Mouse (Mus musculus) adrenal gland, adult 2 months (tissue): ENCODE data around the gene Dhrs7c. TPM values are rescaled to one million over a fixed set of nuclear protein-coding genes. Genes with fewer than 3 reads are reported as not detected.

ENCODE experiments used
- DNase-seq: peaks from one replicate; pipeline ENCODE4 v3.0.0; 2021
- polyA plus RNA-seq: library from polyadenylated mRNA; depleted of rRNA; stranded (reverse); fragments of >200 nt; gene quantifications from 2 replicates; pipeline ENCODE4 v1.2.3, GENCODE M21; 2012; rRNA removed
- total RNA-seq, 2 experiments: library from RNA; stranded (reverse); gene quantifications; 2 replicates each; pipeline ENCODE4 v1.2.3; 2021

The Dhrs7c gene
- total and polyA plus RNA-seq, 3 experiments = not detected

- no peak for DNase-seq
These were observed 47.2 kb downstream of the Dhrs7c start for GRCm38 (mm10) chr11:67845193-67845592.

GRCm38 (mm10) chr11:67851770-67852169 is 53.8 kb downstream of the Dhrs7c start:
- no peak for DNase-seq

GRCm38 (mm10) chr11:67853996-67854395 is 56.0 kb downstream of the Dhrs7c start:
- DNase-seq = no peak

- peak; percentile 39 for DNase-seq
These were observed 57.0 kb downstream of the Dhrs7c start for GRCm38 (mm10) chr11:67855035-67855434.

- no peak for DNase-seq
These were observed 60.5 kb downstream of the Dhrs7c start for GRCm38 (mm10) chr11:67858518-67858917.

GRCm38 (mm10) chr11:67860743-67861398 is 62.9 kb downstream of the Dhrs7c start:
- no peak for DNase-seq

- no peak for DNase-seq
These were observed 63.4 kb downstream of the Dhrs7c start for GRCm38 (mm10) chr11:67861399-67861838.

GRCm38 (mm10) chr11:67865100-67865499 is 67.1 kb downstream of the Dhrs7c start:
- no peak for DNase-seq

Other genes starting within 250 kb of the Dhrs7c start
- gene Rcvrn, start 102.9 kb upstream of the Dhrs7c start, total RNA-seq = under 1 TPM in 1 of 2 experiments, not detected in 1; 0.29 TPM
- gene Rcvrn, start 102.9 kb upstream of the Dhrs7c start, polyA plus RNA-seq = not detected in 2 replicates
- under 1 TPM in 1 of 2 experiments, not detected in 1; 0.55 TPM for gene Glp2r, start 27.0 kb upstream of the Dhrs7c start, total RNA-seq
- 0.02 TPM in 1 of 2 replicates, not detected in the other for gene Glp2r, start 27.0 kb upstream of the Dhrs7c start, polyA plus RNA-seq
- not detected for gene Gsg1l2, start 23.6 kb upstream of the Dhrs7c start, total RNA-seq
- not detected in 2 replicates for gene Gsg1l2, start 23.6 kb upstream of the Dhrs7c start, polyA plus RNA-seq
- gene Usp43, start 124.0 kb downstream of the Dhrs7c start, total RNA-seq = 1 to 10 TPM; 1.0 to 1.1 TPM
- gene Usp43, start 124.0 kb downstream of the Dhrs7c start, polyA plus RNA-seq = 1.5 and 1.7 TPM in 2 replicates
- gene Cfap52, start 167.5 kb downstream of the Dhrs7c start, total RNA-seq = not detected
- gene Cfap52, start 167.5 kb downstream of the Dhrs7c start, polyA plus RNA-seq = not detected in 2 replicates
- gene Stx8, start 168.0 kb downstream of the Dhrs7c start, total RNA-seq = 10 to 100 TPM; 28.5 to 36.1 TPM
- gene Stx8, start 168.0 kb downstream of the Dhrs7c start, polyA plus RNA-seq = 1.1 and 2.2 TPM in 2 replicates